Comparison of ENCODE assay signal across 20 mouse cellular contexts in genomic region chr3:41533660-41534059, GRCm38 (mm10). TPM values are rescaled to one million over a fixed set of nuclear protein-coding genes. Genes with fewer than 3 reads are reported as not detected.
DNase-seq lines count a peak whose midpoint lies in the region; ATAC-seq and TF ChIP-seq lines count a peak whose summit lies in the region.
"Had no signal": no experiment of that assay in that cellular context is flagged by ENCODE, and none has a peak within 500 bp of the region (broad histone marks: within the 10 kb centered on the region; RNA-seq: fewer than 3 reads in every experiment).

No protein-coding gene starts in this region.

- H3K27ac ChIP-seq in liver, embryonic 11.5 days (ENCODE audit: low read depth, low read length): no peak overlapping the region
- H3K27ac ChIP-seq in intestine, postnatal 0 days (ENCODE audit: low read depth, low read length): peak overlapping the region; percentile 50
- no peak overlapping the region for H3K27ac ChIP-seq in kidney, postnatal 0 days
- H3K27ac ChIP-seq: embryonic facial prominence, embryonic 15.5 days; heart, embryonic 10.5 days; left cerebral cortex, adult 2 months had no signal

- H3K4me2 ChIP-seq in liver, embryonic 11.5 days: no peak overlapping the region
- no peak overlapping the region for H3K4me2 ChIP-seq in intestine, postnatal 0 days (replicated peaks; ENCODE audit: low read depth)
- no peak overlapping the region for H3K4me2 ChIP-seq in kidney, postnatal 0 days (ENCODE audit: low read length)
- H3K4me2 ChIP-seq: embryonic facial prominence, embryonic 15.5 days had no signal

- TF ChIP-seq CTCF in intestine, postnatal 0 days (IDR thresholded peaks at IDR 0.05; ENCODE audit: low read depth): no peak
- TF ChIP-seq CTCF in kidney, postnatal 0 days (IDR thresholded peaks at IDR 0.05; ENCODE audit: low read depth): no peak

- H3K27me3 ChIP-seq in liver, embryonic 11.5 days (replicated peaks; ENCODE audit: control insufficient read depth, insufficient read depth, low read length): no peaks in the 10 kb centered on the region
- no peaks in the 10 kb centered on the region for H3K27me3 ChIP-seq in intestine, postnatal 0 days (replicated peaks; ENCODE audit: control insufficient read depth, insufficient read depth, low read length)
- no peaks in the 10 kb centered on the region for H3K27me3 ChIP-seq in kidney, postnatal 0 days (ENCODE audit: insufficient read depth, low read length)
- H3K27me3 ChIP-seq: embryonic facial prominence, embryonic 15.5 days; megakaryocyte, embryonic 14.5 days had no signal

- ATAC-seq in liver, embryonic 11.5 days (replicated peaks; ENCODE audit: low FRiP score): peak; percentile 60; the same call in 1 of the 2 replicates
- ATAC-seq in intestine, postnatal 0 days: peak; percentile 64
- ATAC-seq in kidney, postnatal 0 days (replicated peaks; ENCODE audit: low FRiP score, low read depth): peak; percentile 86
- ATAC-seq: forebrain, embryonic 16.5 days had no signal

- DNase-seq in liver, embryonic 11.5 days (ENCODE audit: low spot score): no peak
- no peak for DNase-seq in liver
- peak; percentile 14 for DNase-seq in kidney, postnatal 0 days (ENCODE audit: low spot score)
- DNase-seq in cerebellum, adult 9-11 months: no peak
- no peak for DNase-seq in embryo, embryonic 10 days (ENCODE audit: low spot score)
- no peak for DNase-seq in right cerebral cortex, adult 18-20 months
- DNase-seq: adrenal gland, postnatal 10 days; cerebellum, postnatal 14 days; embryo, embryonic 11 days; heart, postnatal 10 days; left cerebral cortex, postnatal 4 days; lung, adult 18-20 months; lung, postnatal 14 days; thymus, postnatal 25 days had no signal

- no peaks in the 10 kb centered on the region for H3K36me3 ChIP-seq in liver, embryonic 11.5 days (ENCODE audit: control insufficient read depth, insufficient read depth, low read length)
- no peaks in the 10 kb centered on the region for H3K36me3 ChIP-seq in intestine, postnatal 0 days (ENCODE audit: control insufficient read depth, insufficient read depth)
- H3K36me3 ChIP-seq in kidney, postnatal 0 days (ENCODE audit: insufficient read depth, low read length): no peaks in the 10 kb centered on the region
- H3K36me3 ChIP-seq: embryonic facial prominence, embryonic 15.5 days; heart, embryonic 10.5 days had no signal

- H3K4me3 ChIP-seq in liver, embryonic 11.5 days (ENCODE audit: low read depth, low read length): no peak overlapping the region
- H3K4me3 ChIP-seq in intestine, postnatal 0 days (ENCODE audit: low read depth, low read length): no peak overlapping the region
- no peak overlapping the region for H3K4me3 ChIP-seq in kidney, postnatal 0 days (replicated peaks; ENCODE audit: low read depth, low read length)
- H3K4me3 ChIP-seq: embryonic facial prominence, embryonic 15.5 days; heart, embryonic 10.5 days; left cerebral cortex, adult 2 months; megakaryocyte, embryonic 14.5 days had no signal

- WGBS in liver, embryonic 11.5 days: 43% methylated on average over 7 of the region's 7 CpGs
- WGBS in intestine, postnatal 0 days: 37% methylated on average over 7 of the region's 7 CpGs
- 37% methylated on average over 7 of the region's 7 CpGs for WGBS in kidney, postnatal 0 days

- H3K9ac ChIP-seq in liver, embryonic 11.5 days (ENCODE audit: low read depth, low read length): no peak overlapping the region
- no peak overlapping the region for H3K9ac ChIP-seq in intestine, postnatal 0 days (ENCODE audit: low read depth, low read length)
- no peak overlapping the region for H3K9ac ChIP-seq in kidney, postnatal 0 days (ENCODE audit: low read depth, low read length)
- H3K9ac ChIP-seq: embryonic facial prominence, embryonic 15.5 days had no signal

- no peaks in the 10 kb centered on the region; the same call in 1 of the 2 replicates for H3K4me1 ChIP-seq in liver, embryonic 11.5 days (replicated peaks; ENCODE audit: control insufficient read depth, insufficient read depth, low read length)
- H3K4me1 ChIP-seq in intestine, postnatal 0 days (replicated peaks; ENCODE audit: control insufficient read depth, insufficient read depth, low read length): peaks cover 4% of the 10 kb centered on the region; the same call in 1 of the 2 replicates
- H3K4me1 ChIP-seq in kidney, postnatal 0 days (replicated peaks; ENCODE audit: insufficient read depth, low read length): 0 out of 2 replicates have a peak, but pooled peaks cover 4% of the 10 kb centered on the region
- H3K4me1 ChIP-seq: megakaryocyte, embryonic 14.5 days had no signal

- H3K9me3 ChIP-seq in liver, embryonic 11.5 days (ENCODE audit: control insufficient read depth, low read length): no peaks in the 10 kb centered on the region
- H3K9me3 ChIP-seq in intestine, postnatal 0 days (ENCODE audit: control insufficient read depth): no peaks in the 10 kb centered on the region
- H3K9me3 ChIP-seq in kidney, postnatal 0 days (replicated peaks; ENCODE audit: low read length): no peaks in the 10 kb centered on the region
- H3K9me3 ChIP-seq: embryonic facial prominence, embryonic 15.5 days; heart, embryonic 10.5 days had no signal

RNA-seq across cellular contexts. Expression of gene Jade1, which starts 21.9 kb away (rescaled TPM):
- 16.7 and 18.6 TPM in 2 replicates for polyA plus RNA-seq in liver, embryonic 11.5 days (2014; fragmentation: Nextera tagmentation; extraction: Ambion mirVana)
- 15.3 and 18.4 TPM in 2 replicates for polyA plus RNA-seq in intestine, postnatal 0 days (2015; fragmentation: Nextera tagmentation; extraction: Ambion mirVana)
- 25.4 and 25.8 TPM in 2 replicates for polyA plus RNA-seq in kidney, postnatal 0 days (2015; fragmentation: Nextera tagmentation; extraction: Ambion mirVana)
